Comparison of ENCODE assay signal across 34 mouse cellular contexts in the genomic region with DNA sequence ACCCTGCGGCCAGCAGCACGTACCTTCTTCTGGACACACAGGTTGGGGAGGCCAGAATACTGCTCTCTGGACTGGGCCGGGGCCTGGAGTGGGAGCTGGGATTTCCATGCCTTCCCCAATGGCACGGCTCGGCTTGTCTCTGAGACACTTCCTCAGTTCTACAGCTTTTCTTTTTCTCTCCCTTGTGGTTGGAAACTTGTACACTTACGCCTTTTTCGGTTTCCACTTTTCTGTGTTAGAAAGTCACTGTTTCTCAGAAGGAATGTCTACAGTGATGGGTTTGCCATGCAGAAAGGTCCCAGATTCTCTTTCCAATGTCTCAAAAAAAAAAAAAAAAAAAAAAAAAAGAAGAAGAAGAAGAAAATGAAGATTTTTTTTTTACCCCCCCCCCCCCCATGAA. TPM values are rescaled to one million over a fixed set of nuclear protein-coding genes. Genes with fewer than 3 reads are reported as not detected.
"Had no signal": no experiment of that assay in that cellular context is flagged by ENCODE, and none has a peak within 500 bp of the region (broad histone marks: within the 10 kb centered on the region; RNA-seq: fewer than 3 reads in every experiment).

No protein-coding gene starts in this region.

- H3K4me1 ChIP-seq: hindbrain, embryonic 10.5 days; hindbrain, embryonic 12.5 days; intestine, embryonic 15.5 days; limb, embryonic 10.5 days; limb, embryonic 12.5 days; liver, embryonic 13.5 days; liver, embryonic 15.5 days had no signal

- H3K9me3 ChIP-seq: hindbrain, embryonic 10.5 days; hindbrain, embryonic 12.5 days; intestine, embryonic 15.5 days; limb, embryonic 10.5 days; liver, embryonic 13.5 days; liver, embryonic 15.5 days had no signal

- H3K36me3 ChIP-seq: liver, embryonic 15.5 days had no signal

- DNase-seq: gastrocnemius, postnatal 14 days; gastrocnemius, postnatal 36 days; heart, adult 2 months; kidney, adult 18-20 months; kidney, adult 8-10 months; kidney, postnatal 10 days; kidney, postnatal 25 days; liver; liver, embryonic 13.5 days; liver, postnatal 0 days had no signal

- H3K9ac ChIP-seq: hindbrain, embryonic 12.5 days; hindbrain, embryonic 14.5 days; intestine, embryonic 15.5 days; limb, embryonic 12.5 days; liver, embryonic 13.5 days; liver, embryonic 15.5 days; liver, postnatal 0 days had no signal

- H3K4me2 ChIP-seq: hindbrain, embryonic 12.5 days; hindbrain, embryonic 14.5 days; intestine, embryonic 15.5 days; limb, embryonic 12.5 days; liver, embryonic 11.5 days; liver, embryonic 13.5 days; liver, embryonic 15.5 days had no signal

- ATAC-seq: hindbrain, embryonic 16.5 days; inflammation-experienced regulatory T-cells, adult 6 months; intestine, embryonic 15.5 days; intestine, postnatal 0 days; liver, postnatal 0 days had no signal

- H3K27me3 ChIP-seq: hindbrain, embryonic 12.5 days; intestine, embryonic 15.5 days; limb, embryonic 12.5 days; liver, embryonic 13.5 days; liver, embryonic 15.5 days had no signal

- H3K4me3 ChIP-seq: heart, adult 2 months; hindbrain, embryonic 10.5 days; hindbrain, embryonic 12.5 days; intestine, embryonic 15.5 days; layer of hippocampus, adult 2 months; left cerebral cortex, adult 2 months; limb, embryonic 10.5 days; limb, embryonic 12.5 days; liver, embryonic 13.5 days; liver, embryonic 15.5 days had no signal

- H3K27ac ChIP-seq: heart, adult 2 months; hindbrain, embryonic 10.5 days; hindbrain, embryonic 12.5 days; hindbrain, embryonic 14.5 days; intestine, embryonic 15.5 days; layer of hippocampus, adult 2 months; left cerebral cortex, adult 2 months; limb, embryonic 10.5 days; limb, embryonic 12.5 days; liver, embryonic 13.5 days; liver, embryonic 15.5 days had no signal

RNA-seq across cellular contexts. Expression of gene Mmrn2, which starts 28.2 kb away (rescaled TPM):
- total RNA-seq: granulocyte monocyte progenitor cell, adult 5-6 weeks had no signal

RNA-seq across cellular contexts. Expression of gene Sncg, which starts 28.8 kb away (rescaled TPM):
- total RNA-seq: granulocyte monocyte progenitor cell, adult 5-6 weeks had no signal
- polyA plus RNA-seq: inflammation-experienced regulatory T-cells, adult 6 months had no signal

RNA-seq across cellular contexts. Expression of gene Fam25c, which starts 48.2 kb away (rescaled TPM):
- total RNA-seq: gastrocnemius, adult 18-20 months; gastrocnemius, adult 8-10 months; gastrocnemius, postnatal 36 days; granulocyte monocyte progenitor cell, adult 5-6 weeks; heart, adult 2 months; heart, postnatal 25 days; heart, postnatal 4 days; layer of hippocampus, adult 2 months; layer of hippocampus, postnatal 10 days; layer of hippocampus, postnatal 25 days; left cerebral cortex, adult 2 months; left cerebral cortex, postnatal 14 days; left cerebral cortex, postnatal 36 days had no signal
- polyA plus RNA-seq: heart, adult 2 months; heart, embryonic 16.5 days; hindbrain, embryonic 10.5 days; hindbrain, embryonic 12.5 days; hindbrain, embryonic 14.5 days; hindbrain, embryonic 16.5 days; inflammation-experienced regulatory T-cells, adult 6 months; intestine, embryonic 15.5 days; intestine, postnatal 0 days; kidney, embryonic 14.5 days; limb, embryonic 10.5 days; limb, embryonic 12.5 days; liver, embryonic 13.5 days had no signal
